ENCODE assay signal across 16 mouse cellular contexts in the genomic region with DNA sequence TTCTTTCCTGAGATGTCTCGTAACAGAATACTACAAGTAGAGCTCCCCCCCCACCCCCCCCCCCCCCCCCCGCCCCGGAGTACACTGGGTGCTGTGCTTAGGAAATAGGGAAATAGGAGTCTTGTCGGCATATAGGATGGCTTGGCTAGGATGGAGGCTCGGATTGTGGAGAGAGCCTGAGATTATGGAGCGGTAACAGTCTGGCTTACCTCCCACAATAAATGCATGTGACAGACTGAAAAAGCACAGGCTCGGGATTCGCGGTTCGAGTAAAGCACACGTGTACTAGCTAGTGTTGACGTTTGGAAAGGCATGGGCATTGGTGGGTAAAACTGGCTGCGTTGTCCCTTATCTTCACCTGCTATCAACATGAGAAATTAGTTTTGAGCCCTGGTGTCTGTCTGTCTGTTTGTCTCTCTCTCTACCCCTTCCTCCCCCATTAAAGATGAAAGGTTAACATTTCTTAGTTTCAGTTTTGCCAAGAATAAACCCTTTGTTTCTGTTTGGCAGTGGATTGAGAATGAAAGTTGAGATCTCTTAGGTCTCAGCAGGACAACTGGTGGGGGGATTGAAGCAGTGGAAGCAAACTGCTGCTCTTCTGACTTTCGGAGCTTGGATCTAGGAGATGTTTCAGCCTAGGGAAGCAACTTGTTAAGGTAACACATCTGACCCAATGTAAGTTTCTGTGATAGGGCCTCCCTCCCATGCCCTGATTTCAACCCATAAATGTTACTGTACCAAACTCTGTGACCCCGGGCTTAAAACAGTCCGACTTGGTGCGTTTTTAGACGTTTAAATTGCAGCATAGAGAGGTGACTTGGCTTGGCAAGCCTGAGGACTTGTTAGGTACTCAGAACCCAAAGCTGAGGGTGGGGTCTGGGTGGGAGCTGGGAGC. TPM values are rescaled to one million over a fixed set of nuclear protein-coding genes. Genes with fewer than 3 reads are reported as not detected.
DNase-seq lines count a peak whose midpoint lies in the region; ATAC-seq and TF ChIP-seq lines count a peak whose summit lies in the region.
"Had no signal": no experiment of that assay in that cellular context is flagged by ENCODE, and none has a peak within 500 bp of the region (broad histone marks: within the 10 kb centered on the region; RNA-seq: fewer than 3 reads in every experiment).

No protein-coding gene starts in this region.

- no peak for DNase-seq in heart, postnatal 10 days
- peak; percentile 72 for DNase-seq in midbrain, embryonic 11.5 days (ENCODE audit: low spot score, missing footprints)
- DNase-seq in midbrain, embryonic 10.5 days (ENCODE audit: low spot score), result no peak
- DNase-seq in urinary bladder, postnatal 4 days (ENCODE audit: low spot score in 2 of 2), result no peak
- DNase-seq: cerebellum, postnatal 10 days; lung, postnatal 4 days; midbrain, embryonic 14.5 days had no signal

- no peaks in the 10 kb centered on the region for H3K27me3 ChIP-seq in heart, embryonic 13.5 days (replicated peaks)
- H3K27me3 ChIP-seq in midbrain, embryonic 11.5 days (ENCODE audit: control insufficient read depth, insufficient read depth, low read length), result no peaks in the 10 kb centered on the region
- no peaks in the 10 kb centered on the region for H3K27me3 ChIP-seq in midbrain, embryonic 10.5 days (ENCODE audit: low read depth, poor library complexity, severe bottlenecking)
- no peaks in the 10 kb centered on the region for H3K27me3 ChIP-seq in myocyte (ENCODE audit: control insufficient read depth, insufficient read depth, insufficient read length)
- H3K27me3 ChIP-seq: hindbrain, embryonic 13.5 days; kidney, embryonic 15.5 days; neural tube, embryonic 12.5 days had no signal

- H3K4me3 ChIP-seq in heart, embryonic 13.5 days, result no peak overlapping the region
- no peak overlapping the region for H3K4me3 ChIP-seq in midbrain, embryonic 11.5 days (ENCODE audit: low read depth, low read length)
- H3K4me3 ChIP-seq in midbrain, embryonic 10.5 days, result no peak overlapping the region
- H3K4me3 ChIP-seq in myocyte, result no peak overlapping the region
- H3K4me3 ChIP-seq: hindbrain, embryonic 13.5 days; kidney, embryonic 15.5 days; liver, embryonic 15.5 days; neural tube, embryonic 12.5 days had no signal

- no peaks in the 10 kb centered on the region; the same call in 1 of the 2 replicates for H3K36me3 ChIP-seq in heart, embryonic 13.5 days
- H3K36me3 ChIP-seq in midbrain, embryonic 11.5 days (ENCODE audit: control insufficient read depth, insufficient read depth, low read length), result no peaks in the 10 kb centered on the region
- H3K36me3 ChIP-seq in midbrain, embryonic 10.5 days, result peaks cover 3% of the 10 kb centered on the region; the same call in 1 of the 2 replicates
- peaks cover 5% of the 10 kb centered on the region for H3K36me3 ChIP-seq in myocyte (ENCODE audit: control insufficient read depth, insufficient read depth)
- H3K36me3 ChIP-seq: hindbrain, embryonic 13.5 days; kidney, embryonic 15.5 days; liver, embryonic 15.5 days; neural tube, embryonic 12.5 days had no signal

- TF ChIP-seq POLR2A in myocyte (IDR thresholded peaks at IDR 0.05; ENCODE audit: insufficient read length, low read depth), result no peak

- H3ac ChIP-seq in myocyte (ENCODE audit: control insufficient read depth, insufficient read length), result no peak overlapping the region

- no peak for ATAC-seq in heart, embryonic 13.5 days (ENCODE audit: extremely low read depth, insufficient number of reproducible peaks, low FRiP score, low TSS enrichment)
- ATAC-seq in midbrain, embryonic 11.5 days (ENCODE audit: low FRiP score), result no peak
- ATAC-seq in activated CD4-positive, CD25-positive, alpha-beta regulatory T cell, adult 4 months, result peak; percentile 12
- no peak for ATAC-seq in monocyte, adult 5-6 weeks (replicated peaks; ENCODE audit: insufficient number of reproducible peaks, low FRiP score, low TSS enrichment, poor library complexity, severe bottlenecking)

- H3K9ac ChIP-seq in heart, embryonic 13.5 days, result peak overlapping the region; percentile 0; the same call in 1 of the 2 replicates
- H3K9ac ChIP-seq in midbrain, embryonic 11.5 days (ENCODE audit: low read length), result no peak overlapping the region
- H3K9ac ChIP-seq: hindbrain, embryonic 13.5 days; kidney, embryonic 15.5 days; liver, embryonic 15.5 days; neural tube, embryonic 12.5 days had no signal

- WGBS in heart, embryonic 13.5 days, result 60% methylated on average over 16 of the region's 18 CpGs
- WGBS in midbrain, embryonic 11.5 days, result 87% methylated on average over 16 of the region's 18 CpGs
- 78% methylated on average over 18 of the region's 18 CpGs for WGBS in midbrain, embryonic 10.5 days

- peaks cover 86% of the 10 kb centered on the region for H3K79me2 ChIP-seq in myocyte (ENCODE audit: control insufficient read depth, insufficient read depth)

- peak overlapping the region; percentile 24 for H3K4me2 ChIP-seq in heart, embryonic 13.5 days
- H3K4me2 ChIP-seq in midbrain, embryonic 11.5 days, result no peak overlapping the region
- peak overlapping the region; percentile 42 for H3K4me2 ChIP-seq in myocyte (ENCODE audit: low read depth)
- H3K4me2 ChIP-seq: hindbrain, embryonic 13.5 days; kidney, embryonic 15.5 days; liver, embryonic 15.5 days; neural tube, embryonic 12.5 days had no signal

- H3K9me3 ChIP-seq in heart, embryonic 13.5 days, result no peaks in the 10 kb centered on the region
- H3K9me3 ChIP-seq in midbrain, embryonic 11.5 days (ENCODE audit: control insufficient read depth, low read length), result no peaks in the 10 kb centered on the region
- H3K9me3 ChIP-seq in midbrain, embryonic 10.5 days (replicated peaks), result no peaks in the 10 kb centered on the region
- H3K9me3 ChIP-seq: hindbrain, embryonic 13.5 days; kidney, embryonic 15.5 days; liver, embryonic 15.5 days; neural tube, embryonic 12.5 days had no signal

- H3K27ac ChIP-seq in heart, embryonic 13.5 days (replicated peaks), result no peak overlapping the region; the same call in 1 of the 2 replicates
- no peak overlapping the region for H3K27ac ChIP-seq in midbrain, embryonic 11.5 days (ENCODE audit: low read depth, low read length)
- no peak overlapping the region for H3K27ac ChIP-seq in midbrain, embryonic 10.5 days (replicated peaks)
- H3K27ac ChIP-seq: hindbrain, embryonic 13.5 days; kidney, embryonic 15.5 days; liver, embryonic 15.5 days; neural tube, embryonic 12.5 days; stomach, postnatal 0 days had no signal

- H3K4me1 ChIP-seq in heart, embryonic 13.5 days, result peaks cover 86% of the 10 kb centered on the region
- H3K4me1 ChIP-seq in midbrain, embryonic 11.5 days (ENCODE audit: control insufficient read depth, insufficient read depth, low read length), result peaks cover 10% of the 10 kb centered on the region
- peaks cover 53% of the 10 kb centered on the region for H3K4me1 ChIP-seq in midbrain, embryonic 10.5 days

- intact Hi-C loops in heart, postnatal 10 days (cut with DNase I), result no loop called here

TF ChIP-seq in myocyte, 11 proteins besides CTCF, POLR2A, EP300 and RAD21:
- TF ChIP-seq TCF3 (IDR thresholded peaks at IDR 0.05; ENCODE audit: insufficient read length, low read depth) (no peak), SRF (IDR thresholded peaks at IDR 0.05; ENCODE audit: control insufficient read depth, insufficient read length, low read depth) (no peak), MYOD1 (IDR thresholded peaks at IDR 0.05; ENCODE audit: control insufficient read depth in 1 of 3, insufficient read length in 2 of 3, low read depth in 2 of 3) (no peak), MAX (IDR thresholded peaks at IDR 0.05; ENCODE audit: low read depth) (no peak), MYOG (IDR thresholded peaks at IDR 0.05; ENCODE audit: control insufficient read depth in 1 of 3, insufficient read depth in 1 of 3, insufficient read length in 2 of 3, low read depth in 2 of 3) (no peak), CEBPB (IDR thresholded peaks at IDR 0.05; ENCODE audit: insufficient read depth, poor library complexity, severe bottlenecking) (no peak), POLR2AphosphoS2 (IDR thresholded peaks at IDR 0.05; ENCODE audit: insufficient read length, low read depth) (no peak), E2F4 (IDR thresholded peaks at IDR 0.05; ENCODE audit: insufficient read depth) (no peak), TCF12 (IDR thresholded peaks at IDR 0.05; ENCODE audit: insufficient read depth, poor library complexity, severe bottlenecking) (no peak), USF1 (IDR thresholded peaks at IDR 0.05; ENCODE audit: low read depth) (no peak)

RNA-seq across cellular contexts. Expression of a gene that starts 4.4 kb away (rescaled TPM):
- 65.2 and 69.6 TPM in 2 replicates for polyA plus RNA-seq in heart, embryonic 13.5 days (2015; fragmentation: Nextera tagmentation; extraction: Ambion mirVana)
- 10 to 100 TPM; 53.9 to 56.7 TPM for total RNA-seq in heart, postnatal 10 days (2021)
- polyA plus RNA-seq in midbrain, embryonic 11.5 days (2014; fragmentation: Nextera tagmentation; extraction: Ambion mirVana), result 98.2 and 105 TPM in 2 replicates
- polyA plus RNA-seq in midbrain, embryonic 10.5 days (2016; fragmentation: Nextera tagmentation; extraction: Ambion mirVana), result 97.0 and 102 TPM in 2 replicates
- polyA plus RNA-seq in activated CD4-positive, CD25-positive, alpha-beta regulatory T cell, adult 4 months (2017; shearing (Covaris generic)), result 100 to 1,000 TPM; 149 to 155 TPM
- polyA plus RNA-seq in myocyte (2012; fragmentation: generic; extraction: Trizol), result 45.1 TPM
- total RNA-seq in monocyte, adult 5-6 weeks (2017), result 127 to 171 TPM (median 154 TPM) in 3 replicates
